Mouse (Mus musculus) lung, postnatal 0 days (tissue): ENCODE data around the gene Heatr5b. TPM values are rescaled to one million over a fixed set of nuclear protein-coding genes. Genes with fewer than 3 reads are reported as not detected.

Experiments
- ATAC-seq: fragments of 200-750 bp; cut with Nextera tagmentation; 2 replicates; pipeline ENCODE4 v1.8.0; 2017; ENCODE audit warnings: moderate library complexity
- DNase-seq: peaks from one replicate; pipeline ENCODE4 v3.0.0-alpha.2; 2016; ENCODE audit warnings: low spot score
- H3K27ac ChIP-seq: fragments of 300-500 bp; sonication (generic); 2 replicates; pipeline ENCODE4 v1.5.1; 2014; ENCODE audit warnings: antibody characterized with exemption, mild to moderate bottlenecking, low read length, mixed read lengths
- H3K27me3 ChIP-seq: fragments of 300-500 bp; sonication (generic); replicated peaks from 2 replicates; pipeline ENCODE4 v1.6.1; 2014; ENCODE audit warnings: low read length, mixed read lengths; ENCODE audit not compliant: insufficient read depth
- H3K36me3 ChIP-seq: fragments of 300-500 bp; sonication (generic); 2 replicates; pipeline ENCODE4 v1.6.1; 2014; ENCODE audit warnings: low read length, mixed read lengths; ENCODE audit not compliant: insufficient read depth
- H3K4me1 ChIP-seq: fragments of 300-500 bp; sonication (generic); 2 replicates; pipeline ENCODE4 v1.6.1; 2014; ENCODE audit warnings: antibody characterized with exemption, low read depth, low read length, mixed read lengths; ENCODE audit not compliant: insufficient read depth
- H3K4me2 ChIP-seq: fragments of 300-500 bp; sonication (generic); replicated peaks from 2 replicates; pipeline ENCODE4 v1.6.1; 2014; ENCODE audit warnings: low read depth, mild to moderate bottlenecking, low read length, moderate library complexity, mixed read lengths
- H3K4me3 ChIP-seq: fragments of 300-500 bp; sonication (generic); 2 replicates; pipeline ENCODE4 v1.5.1; 2014; ENCODE audit warnings: low read depth, low read length
- H3K9ac ChIP-seq: fragments of 300-500 bp; sonication (generic); replicated peaks from 2 replicates; pipeline ENCODE4 v1.6.1; 2014; ENCODE audit warnings: low read depth, mild to moderate bottlenecking
- H3K9me3 ChIP-seq: fragments of 300-500 bp; sonication (generic); 2 replicates; pipeline ENCODE4 v1.6.1; 2016; ENCODE audit warnings: low read length, mixed read lengths
- CTCF ChIP-seq: IDR thresholded peaks from 2 replicates; pipeline ENCODE4 v1.5.1; 2016; ENCODE audit warnings: antibody characterized with exemption, mild to moderate bottlenecking
- EP300 ChIP-seq: IDR thresholded peaks from 2 replicates; pipeline ENCODE4 v1.6.1; 2016; ENCODE audit warnings: antibody characterized with exemption, mild to moderate bottlenecking, control low read depth
- WGBS: fragments of 180-500 bp; shearing (Covaris S2); extraction: QIAGEN DNeasy Blood & Tissue Kit; methylation state at CpG from one replicate; pipeline ENCODE4 v1.1.7; 2014; 5-methylcytosine and 5-hydroxymethylcytosine counted together
- polyA plus RNA-seq: library from polyadenylated mRNA; unstranded; fragments of >200 nt; fragmentation: Nextera tagmentation; extraction: Ambion mirVana; gene quantifications from 2 replicates; pipeline ENCODE4 v1.2.1, GENCODE M21; 2015

Gene Heatr5b
- polyA plus RNA-seq, 1 experiment from 2014 or later, result 6.9 TPM

DNA sequence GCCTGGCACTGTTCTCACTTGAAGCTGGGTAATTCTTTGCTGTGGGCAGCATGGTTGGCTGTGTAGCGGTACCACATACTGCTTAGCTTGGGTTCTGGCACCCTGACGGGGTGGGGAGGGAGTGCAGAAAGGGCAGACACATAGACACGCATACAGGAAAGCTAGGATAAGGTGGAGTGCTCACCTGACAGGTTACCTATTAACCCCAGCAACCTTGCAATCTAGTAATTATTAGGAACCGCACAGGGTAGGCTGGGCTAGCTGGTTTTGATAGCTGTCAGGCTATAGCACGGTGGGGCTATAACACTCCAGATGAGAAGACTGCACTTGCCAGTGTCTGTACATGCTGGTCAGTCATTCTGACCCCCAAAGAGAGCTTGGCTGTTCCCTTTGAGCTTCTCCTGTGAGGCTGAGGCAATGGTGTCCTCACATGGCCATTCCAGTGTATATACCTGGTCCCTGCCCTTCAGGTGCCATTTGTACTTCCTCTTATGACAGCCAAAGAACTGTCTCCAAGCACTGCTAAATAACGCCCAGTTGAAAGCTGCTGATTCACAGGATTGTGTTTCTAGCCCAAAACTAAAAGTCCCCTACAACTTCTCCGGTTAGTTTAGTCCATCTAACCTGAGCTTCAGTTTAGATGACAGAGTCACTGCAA lies 7.2 kb upstream of the Heatr5b start:
- Histone ChIP-seq H3K4me2 (no peak overlapping the region), H3K4me1 (no peaks in the 10 kb centered on the region), H3K9ac (no peak overlapping the region), H3K27me3 (no peaks in the 10 kb centered on the region), H3K4me3 (no peak overlapping the region), H3K27ac (no peak overlapping the region), H3K9me3 (no peaks in the 10 kb centered on the region), H3K36me3 (peaks cover 39% of the 10 kb centered on the region)
- ATAC-seq, result no peak
- DNase-seq, result no peak
- TF ChIP-seq CTCF, result no peak
- no peak for TF ChIP-seq EP300
- WGBS, result 86% methylated on average over 7 of the region's 7 CpGs

DNA sequence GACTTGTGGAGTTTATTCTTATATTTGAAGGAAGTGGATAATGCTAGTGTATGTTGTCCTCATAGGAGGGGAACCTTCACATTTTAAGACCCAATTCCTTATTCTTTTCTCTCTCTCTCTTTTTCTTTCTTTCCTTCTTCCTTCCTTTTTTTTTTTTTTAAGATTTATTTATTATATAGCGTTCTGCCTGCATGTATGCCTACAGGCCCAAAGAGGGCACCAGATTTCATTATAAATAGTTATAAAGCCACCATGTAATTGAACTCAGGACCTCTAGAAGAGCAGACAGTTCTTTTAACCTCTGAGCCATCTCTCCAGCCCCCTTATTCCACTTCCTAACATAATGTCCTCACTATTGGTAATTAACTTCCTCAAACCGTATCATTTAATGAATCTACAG lies 892 bp upstream of the Heatr5b start:
- Histone ChIP-seq H3K36me3 (peaks cover 12% of the 10 kb centered on the region; the same call in 1 of the 2 replicates), H3K4me1 (no peaks in the 10 kb centered on the region), H3K4me3 (peak overlapping the region; percentile 78), H3K9ac (peak overlapping the region; percentile 37), H3K9me3 (no peaks in the 10 kb centered on the region), H3K4me2 (peak overlapping the region; percentile 96), H3K27me3 (no peaks in the 10 kb centered on the region), H3K27ac (peak overlapping the region; percentile 75; the same call in 1 of the 2 replicates)
- no peak for ATAC-seq
- WGBS, result 27% methylated on average over 2 of the region's 2 CpGs
- TF ChIP-seq CTCF (peak; percentile 17; the same call in 1 of the 2 replicates), EP300 (no peak)
- peak; percentile 30 for DNase-seq

GRCm38 (mm10) chr17:78824346-78824745 lies 10.8 kb downstream of the Heatr5b start:
- Histone ChIP-seq H3K36me3 (peaks cover 19% of the 10 kb centered on the region), H3K4me3 (no peak overlapping the region), H3K27ac (no peak overlapping the region), H3K9me3 (no peaks in the 10 kb centered on the region), H3K4me2 (no peak overlapping the region), H3K27me3 (no peaks in the 10 kb centered on the region), H3K9ac (no peak overlapping the region), H3K4me1 (no peaks in the 10 kb centered on the region)
- no peak for TF ChIP-seq EP300
- TF ChIP-seq CTCF, result no peak
- DNase-seq (no peak), ATAC-seq (no peak)
- WGBS, result 82% methylated on average over 13 of the region's 13 CpGs

DNA sequence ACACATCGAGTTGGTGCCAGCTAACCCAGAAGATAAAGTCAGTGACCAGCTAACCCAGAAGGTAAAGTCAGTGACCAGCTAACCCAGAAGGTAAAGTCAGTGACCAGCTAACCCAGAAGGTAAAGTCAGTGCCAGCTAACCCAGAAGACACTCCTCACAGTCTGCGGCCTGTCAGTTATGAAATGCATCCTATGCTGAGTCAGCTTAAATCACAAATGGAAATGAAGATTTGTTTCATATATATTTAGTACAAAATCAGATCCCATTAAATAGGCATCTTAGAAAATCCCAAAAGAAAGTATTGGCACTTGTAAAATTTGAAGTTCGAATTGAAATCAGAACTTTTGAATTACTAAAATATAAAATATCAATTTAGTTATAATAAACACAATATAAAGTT lies 25.6 kb downstream of the Heatr5b start:
- H3K4me2 ChIP-seq, result no peak overlapping the region
- H3K27me3 ChIP-seq, result no peaks in the 10 kb centered on the region
- no peak for TF ChIP-seq EP300
- H3K27ac ChIP-seq, result no peak overlapping the region
- DNase-seq (no peak), ATAC-seq (no peak)
- no peaks in the 10 kb centered on the region for H3K4me1 ChIP-seq
- 89% methylated on average over 3 of the region's 3 CpGs for WGBS
- H3K36me3 ChIP-seq, result peaks cover 9% of the 10 kb centered on the region; the same call in 1 of the 2 replicates
- no peak overlapping the region for H3K9ac ChIP-seq
- no peak overlapping the region for H3K4me3 ChIP-seq
- H3K9me3 ChIP-seq, result no peaks in the 10 kb centered on the region

GRCm38 (mm10) chr17:78809019-78809418 lies 26.1 kb downstream of the Heatr5b start:
- H3K9ac ChIP-seq, result no peak overlapping the region
- H3K4me1 ChIP-seq, result no peaks in the 10 kb centered on the region
- H3K27me3 ChIP-seq, result no peaks in the 10 kb centered on the region
- DNase-seq (peak; percentile 10), ATAC-seq (no peak)
- no peak overlapping the region for H3K4me3 ChIP-seq
- peaks cover 5% of the 10 kb centered on the region; the same call in 1 of the 2 replicates for H3K36me3 ChIP-seq
- no peaks in the 10 kb centered on the region for H3K9me3 ChIP-seq
- TF ChIP-seq CTCF (peak; percentile 63), EP300 (no peak)
- H3K4me2 ChIP-seq, result no peak overlapping the region
- no peak overlapping the region for H3K27ac ChIP-seq

DNA sequence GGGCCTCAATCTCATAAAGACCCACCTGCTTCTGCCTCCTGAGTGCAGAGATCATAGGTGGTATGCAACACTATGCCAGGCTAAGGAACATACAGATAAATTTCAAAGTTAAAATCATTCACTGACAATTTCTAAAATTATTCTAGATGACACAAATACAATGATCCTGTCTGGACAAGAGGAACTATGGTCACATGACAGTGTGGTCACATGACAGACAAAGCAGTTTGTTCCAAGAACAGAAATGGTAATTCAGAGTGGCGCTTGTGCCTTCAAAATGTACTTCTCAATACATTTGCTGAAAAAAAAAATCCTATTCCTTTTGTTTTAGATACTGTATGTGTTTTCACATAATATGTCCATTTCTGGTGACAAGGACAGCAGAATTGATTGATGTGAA lies 37.9 kb downstream of the Heatr5b start:
- Histone ChIP-seq H3K9ac (no peak overlapping the region), H3K4me1 (no peaks in the 10 kb centered on the region), H3K9me3 (no peaks in the 10 kb centered on the region), H3K27me3 (no peaks in the 10 kb centered on the region), H3K27ac (no peak overlapping the region), H3K36me3 (peaks cover 18% of the 10 kb centered on the region), H3K4me2 (no peak overlapping the region), H3K4me3 (no peak overlapping the region)
- 93% methylated on average over 1 of the region's 1 CpGs for WGBS
- DNase-seq (no peak), ATAC-seq (no peak)
- TF ChIP-seq CTCF, result no peak
